Mouse (Mus musculus) spleen, postnatal 10 days (tissue): ENCODE data around the gene Zfp704.

ENCODE experiments used
- DNase-seq, 2 experiments: peaks; one replicate each; pipeline ENCODE4 v3.0.0; 2021 to 2022; ENCODE audit warnings: low spot score in 2 of 2

Zfp704 gene

DNA sequence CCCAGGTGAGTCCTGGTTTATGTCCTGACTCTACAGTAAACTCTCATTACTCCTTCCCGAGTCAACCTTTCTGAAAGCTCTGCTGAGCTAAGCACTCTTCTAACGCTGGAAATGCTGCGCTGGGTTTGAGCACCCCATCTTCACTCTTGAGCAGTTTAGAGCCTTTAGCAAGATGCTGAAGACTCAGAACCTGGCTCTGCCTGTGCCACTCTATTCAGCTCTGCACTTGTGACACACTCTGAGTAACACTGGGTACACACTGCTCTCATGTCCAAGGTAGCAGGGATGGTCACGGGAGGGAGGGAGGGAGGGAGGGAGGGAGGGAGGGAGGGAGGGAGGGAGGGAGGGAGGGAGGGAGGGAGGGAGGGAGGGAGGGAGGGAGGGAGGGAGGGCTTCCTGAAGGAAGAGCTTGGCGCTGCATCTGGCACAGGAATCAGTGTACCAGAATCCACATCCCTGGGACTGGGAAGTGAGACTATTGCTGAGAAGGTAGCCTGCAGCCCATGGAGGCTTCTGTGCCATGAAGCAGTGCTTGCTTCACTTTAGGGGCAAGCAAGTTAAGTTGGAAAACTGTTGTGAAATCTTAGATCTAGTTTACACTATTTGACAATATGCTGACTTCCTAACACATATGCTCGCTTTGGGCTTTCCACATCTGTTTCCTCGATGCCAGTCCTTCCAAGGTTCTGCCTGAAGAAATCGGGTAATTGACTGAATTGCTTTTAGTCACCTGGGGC lies 93.6 kb downstream of the Zfp704 start:
- DNase-seq, result no peak

DNA sequence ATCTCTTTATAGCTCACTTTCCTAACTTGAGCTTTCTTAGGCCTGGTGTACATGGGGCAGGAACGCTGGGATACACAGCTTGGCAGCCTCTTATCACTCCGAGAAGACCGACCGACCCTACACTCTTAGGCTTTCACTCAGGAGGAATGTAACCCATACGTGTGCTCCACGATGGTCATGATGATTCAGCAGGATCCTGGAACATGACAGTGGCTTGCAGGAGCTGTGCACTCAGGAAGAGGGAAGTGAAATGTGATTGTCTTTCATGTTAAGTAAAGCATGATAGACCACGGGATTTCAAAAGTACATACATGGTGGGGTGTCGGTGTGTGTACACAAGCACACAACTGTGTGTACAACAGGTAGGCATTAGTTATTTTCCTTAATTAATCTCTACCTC lies 94.4 kb downstream of the Zfp704 start:
- DNase-seq, result no peak

DNA sequence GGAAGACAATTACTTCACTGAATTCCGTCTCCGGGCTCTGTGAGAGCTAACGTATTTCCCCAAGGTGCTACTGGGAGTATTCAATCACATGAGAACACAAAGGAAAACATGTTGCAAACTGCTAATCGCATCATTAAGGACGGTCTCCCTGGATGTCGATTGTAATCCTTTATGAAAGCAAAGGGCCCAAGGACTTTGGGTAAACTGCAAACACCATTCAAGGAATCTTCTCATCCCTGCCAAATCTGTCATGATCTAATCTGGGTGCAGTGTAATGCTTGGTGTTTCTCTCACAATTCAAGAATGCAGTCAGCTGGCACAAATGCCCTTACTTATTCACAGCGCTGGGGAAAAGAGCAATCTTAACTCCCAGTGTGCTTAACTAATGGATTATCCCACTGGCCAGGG lies 96.2 kb downstream of the Zfp704 start:
- no peak for DNase-seq

DNA sequence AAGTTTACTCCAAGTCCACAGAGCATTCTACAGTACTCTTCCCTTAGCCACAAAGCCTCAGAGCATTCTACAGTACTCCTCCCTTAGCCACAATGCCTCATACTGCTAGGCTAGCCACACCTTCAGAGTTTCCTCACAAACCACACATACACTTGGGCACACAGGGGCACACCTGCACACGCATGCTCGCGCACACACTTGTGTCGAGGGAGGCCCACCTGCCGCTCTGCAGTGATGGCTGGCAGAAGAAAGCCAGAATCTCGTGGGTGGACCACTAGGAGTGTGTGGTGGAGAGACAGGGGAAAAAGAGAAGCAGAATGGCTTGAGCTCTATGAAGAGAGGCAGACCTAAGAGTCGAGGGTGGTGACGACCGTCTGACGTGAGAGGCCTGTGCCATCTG lies 97.7 kb downstream of the Zfp704 start:
- DNase-seq, result no peak

DNA sequence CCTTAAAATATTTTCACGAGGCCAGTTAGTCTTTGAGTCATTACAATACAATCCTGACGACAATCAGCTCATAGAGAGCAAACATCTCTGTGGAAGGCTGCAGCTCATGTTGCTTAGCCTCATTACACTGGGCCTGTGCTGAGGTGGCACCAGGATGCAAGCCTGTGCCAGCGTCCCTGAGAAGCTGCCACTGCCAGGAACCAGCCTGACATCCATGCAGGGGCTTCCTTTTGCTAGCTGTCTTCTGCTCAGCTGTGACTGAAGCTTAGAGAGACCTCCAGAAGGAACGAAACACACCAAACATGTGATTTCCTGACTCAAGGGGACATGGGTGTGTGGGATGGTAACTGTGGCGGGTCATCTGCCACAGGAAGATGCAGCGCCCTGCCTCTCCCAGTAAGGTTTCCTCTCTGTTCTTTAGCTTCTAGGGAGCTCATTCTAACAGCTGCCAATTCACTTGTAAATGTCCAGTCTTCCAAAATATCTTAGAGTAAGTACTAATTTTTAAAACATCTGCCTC lies 104.1 kb downstream of the Zfp704 start:
- DNase-seq, result no peak

DNA sequence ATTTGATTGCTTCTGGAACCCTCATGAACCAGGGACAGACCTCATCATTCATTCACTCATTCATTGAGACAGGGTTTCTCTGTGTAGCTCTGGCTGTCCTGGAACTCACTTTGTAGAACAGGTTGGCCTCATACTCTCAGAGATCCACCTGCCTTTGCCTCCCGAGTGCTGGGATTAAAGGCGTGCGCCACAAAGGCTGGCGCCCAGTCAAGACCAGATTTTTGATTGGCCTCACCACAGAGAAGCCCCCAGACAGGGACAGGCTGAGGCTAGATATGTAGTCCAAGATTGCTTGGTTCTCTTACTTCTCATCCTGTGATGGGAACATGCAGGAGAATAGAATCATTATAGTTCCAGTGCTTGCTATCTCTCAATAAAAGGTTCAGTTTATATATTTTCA lies 105.5 kb downstream of the Zfp704 start:
- no peak for DNase-seq

DNA sequence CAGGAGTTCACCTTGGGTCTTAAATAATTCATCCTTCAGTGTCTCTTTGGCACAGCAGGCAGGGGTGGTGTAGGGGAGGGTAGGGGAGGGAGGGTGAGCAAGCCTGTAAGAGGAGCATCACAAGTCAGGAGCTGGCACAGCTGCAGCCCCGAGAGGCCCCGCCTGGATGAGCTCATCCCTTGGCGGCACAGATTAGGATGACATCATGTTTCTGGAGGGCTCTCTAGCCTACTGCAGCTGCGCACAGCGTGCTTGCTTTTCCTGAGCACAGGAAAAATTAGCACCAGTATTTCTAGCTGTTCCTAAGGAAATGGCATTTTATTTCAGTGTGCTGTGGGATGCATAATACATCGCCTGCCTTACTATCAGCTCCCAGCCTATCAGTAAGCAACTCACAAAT lies 109.2 kb downstream of the Zfp704 start:
- DNase-seq, result peak in 1 of 2 experiments; percentile 44

DNA sequence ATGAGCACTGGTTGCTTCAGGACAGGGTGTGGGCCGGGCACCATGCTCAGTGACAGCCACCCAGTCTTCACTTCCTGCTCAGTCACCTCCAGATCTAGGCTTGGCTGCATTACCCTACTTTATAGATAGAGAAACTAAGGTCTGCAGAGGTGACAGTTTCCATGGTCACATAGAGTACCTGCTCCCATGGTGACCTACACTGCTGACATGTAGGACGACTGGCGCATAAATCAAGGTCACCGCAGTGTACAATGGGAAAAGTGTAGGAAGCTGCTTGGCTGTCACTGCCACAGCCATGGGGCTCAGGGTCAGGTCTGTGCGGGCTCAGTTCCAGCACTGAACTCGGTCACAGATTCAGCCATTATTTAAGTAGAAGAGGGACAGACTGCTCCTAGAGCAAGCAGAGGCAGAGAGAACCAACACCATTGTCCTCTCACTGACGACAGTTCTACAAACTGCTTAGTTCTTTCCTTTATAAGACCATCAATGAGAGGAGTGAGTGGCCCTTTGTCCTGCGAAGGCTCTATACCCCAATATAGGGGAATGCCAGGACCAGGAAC lies 109.8 kb downstream of the Zfp704 start:
- DNase-seq, result no peak

DNA sequence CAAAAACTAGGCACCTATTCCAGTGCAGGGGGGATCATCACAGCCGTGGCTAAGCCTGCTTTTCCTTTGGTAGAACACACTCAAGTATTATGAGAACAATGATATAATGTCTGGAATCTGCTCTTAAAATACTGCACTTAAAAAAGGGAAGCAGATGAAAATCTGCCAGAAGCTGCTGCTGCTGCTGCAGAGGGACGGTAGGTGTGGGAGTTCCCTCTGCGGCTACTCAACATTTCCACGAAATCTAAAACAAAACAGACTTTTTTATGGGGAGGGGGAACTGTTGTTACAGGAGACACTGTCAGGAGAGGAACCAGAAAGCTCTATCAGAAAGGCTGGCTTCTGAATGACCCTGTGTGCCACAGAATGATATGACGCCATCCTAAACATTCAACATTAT lies 110.4 kb downstream of the Zfp704 start:
- DNase-seq, result no peak

DNA sequence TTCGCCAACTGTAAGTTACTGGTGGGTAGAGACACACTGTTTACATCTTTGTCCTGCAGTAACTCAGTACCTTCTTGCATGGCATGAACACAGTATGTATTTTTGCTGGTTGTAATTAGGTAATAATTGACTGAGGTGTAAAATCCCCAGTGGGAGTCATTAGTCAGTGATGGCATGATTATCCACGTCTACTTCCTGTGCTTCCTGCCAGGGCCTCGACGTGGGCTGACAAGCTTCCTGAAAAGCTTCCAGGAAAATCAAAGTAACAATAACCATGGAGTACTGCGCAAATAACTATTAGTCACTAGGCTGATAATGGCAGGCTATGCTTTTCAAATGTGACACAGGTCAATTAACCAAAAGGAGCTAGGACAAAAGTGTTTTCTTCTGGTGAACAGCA lies 112.6 kb downstream of the Zfp704 start:
- no peak for DNase-seq

DNA sequence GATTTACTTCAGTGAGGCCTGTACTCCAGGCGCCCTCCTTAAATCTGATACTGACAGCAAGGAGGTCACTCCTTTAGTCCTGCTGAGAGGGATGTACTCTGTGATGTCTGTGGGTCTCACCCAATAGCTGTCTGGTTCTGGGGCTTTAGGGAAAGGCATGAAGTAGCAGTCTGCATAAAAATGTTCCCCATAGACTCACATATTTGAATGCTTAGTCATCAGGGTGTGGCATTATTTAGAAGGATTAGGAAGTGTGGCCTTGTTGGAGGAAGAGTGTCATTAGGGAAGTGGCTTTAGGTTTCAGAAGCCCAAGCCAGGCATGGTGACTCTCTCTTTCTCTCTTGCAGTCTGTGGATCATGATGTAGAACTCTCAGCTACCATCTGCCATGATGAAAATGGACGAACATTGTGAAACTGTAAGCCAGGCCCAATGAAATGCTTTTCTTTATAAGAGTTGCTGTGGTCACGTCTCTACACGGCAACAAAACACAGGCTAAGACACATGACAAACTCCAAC lies 118.1 kb downstream of the Zfp704 start:
- no peak for DNase-seq

DNA sequence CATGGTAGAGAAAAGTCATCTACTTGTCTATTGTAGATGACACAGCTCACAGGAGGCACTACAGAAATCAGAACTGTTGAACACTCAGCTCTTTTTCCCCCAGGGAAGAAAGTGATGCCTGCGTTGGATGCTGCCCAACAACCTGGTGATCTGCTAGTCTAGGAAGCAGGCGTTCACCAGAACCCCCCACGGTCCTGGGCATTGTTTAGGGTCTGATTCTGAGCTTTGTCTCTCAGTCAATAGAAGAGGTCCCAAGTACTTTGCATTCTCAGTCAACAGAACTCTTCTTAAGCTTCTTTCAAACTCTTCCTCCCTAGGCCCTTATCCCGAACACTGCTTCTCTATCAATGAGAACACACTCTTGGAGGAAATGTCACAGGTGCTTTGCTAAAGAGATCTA lies 122.2 kb downstream of the Zfp704 start:
- DNase-seq, result no peak

DNA sequence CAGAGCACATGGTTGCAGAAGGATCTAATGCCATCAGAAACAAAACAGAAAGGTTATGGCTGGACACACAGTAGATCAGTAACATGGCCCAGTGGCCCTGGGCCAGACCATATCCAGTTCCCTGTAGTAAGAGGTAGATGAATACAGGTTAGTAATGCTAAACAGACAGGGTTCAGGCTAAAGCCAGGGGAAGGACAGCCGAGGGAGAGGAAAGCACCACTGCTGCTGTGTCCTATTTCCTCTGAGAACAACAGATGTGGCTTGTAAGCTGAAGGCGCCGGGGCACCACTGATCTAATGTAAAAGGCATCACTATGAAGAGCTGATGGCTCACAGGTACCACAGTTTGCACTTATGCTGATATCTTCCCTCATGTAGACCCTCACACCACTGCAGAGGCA lies 124.4 kb downstream of the Zfp704 start:
- no peak for DNase-seq

DNA sequence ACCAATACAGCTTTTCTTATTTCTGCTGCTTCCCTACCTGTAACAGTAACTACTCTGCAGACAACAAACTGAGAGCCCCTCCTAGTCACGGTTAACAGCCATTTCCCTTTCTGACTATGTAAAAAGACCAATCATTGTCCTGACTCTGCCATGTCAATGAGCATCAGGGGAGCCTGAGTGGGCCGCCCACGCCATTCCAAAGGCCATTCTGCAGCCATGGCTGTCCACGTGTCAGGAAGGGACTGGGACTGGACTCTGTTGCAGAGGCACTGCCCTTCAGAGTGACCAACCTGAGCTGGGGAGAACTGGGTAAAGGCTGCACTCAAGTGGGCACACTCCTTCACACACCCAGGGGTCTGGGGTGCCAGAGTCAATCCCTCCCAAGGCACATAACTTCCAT lies 127.9 kb downstream of the Zfp704 start:
- DNase-seq, result no peak

DNA sequence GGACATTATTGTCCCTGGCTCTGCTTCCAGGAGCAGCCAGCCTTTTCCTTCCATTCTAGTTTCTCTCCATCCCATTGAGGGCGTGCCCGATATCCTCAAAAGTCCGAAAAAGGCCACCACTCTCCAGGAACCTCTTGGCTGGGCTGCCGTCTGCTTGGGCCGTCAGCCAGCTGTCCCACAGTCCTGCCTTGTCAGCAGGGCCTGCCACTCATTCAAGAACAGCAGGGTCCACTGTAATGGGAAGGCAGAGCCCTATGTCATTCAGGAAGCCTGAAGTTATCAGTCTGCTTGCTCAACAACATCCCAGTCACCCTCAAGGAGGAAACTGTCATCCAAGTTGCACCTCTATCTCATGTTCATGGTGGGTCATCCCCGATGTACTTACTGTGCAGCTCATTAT lies 128.5 kb downstream of the Zfp704 start:
- DNase-seq, result no peak

DNA sequence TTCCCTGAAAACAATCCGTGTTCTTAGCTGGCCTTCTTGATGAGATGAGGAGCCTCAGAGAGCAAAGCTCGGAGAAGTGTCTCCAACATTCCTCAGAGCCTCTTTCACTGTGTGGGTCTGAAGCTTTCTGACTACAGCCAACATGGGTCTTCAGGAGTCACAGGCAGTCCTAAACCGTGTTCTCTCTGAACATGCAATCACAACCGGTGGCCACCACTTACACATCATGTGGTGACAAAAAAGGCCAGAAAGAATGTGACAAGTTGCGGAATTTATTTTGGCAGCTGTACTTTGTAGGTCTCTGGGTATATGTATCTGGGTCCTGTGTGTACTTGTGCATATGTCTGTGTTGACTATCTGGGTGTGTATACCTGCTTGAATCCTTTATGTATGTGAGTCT lies 128.9 kb downstream of the Zfp704 start:
- DNase-seq, result no peak

DNA sequence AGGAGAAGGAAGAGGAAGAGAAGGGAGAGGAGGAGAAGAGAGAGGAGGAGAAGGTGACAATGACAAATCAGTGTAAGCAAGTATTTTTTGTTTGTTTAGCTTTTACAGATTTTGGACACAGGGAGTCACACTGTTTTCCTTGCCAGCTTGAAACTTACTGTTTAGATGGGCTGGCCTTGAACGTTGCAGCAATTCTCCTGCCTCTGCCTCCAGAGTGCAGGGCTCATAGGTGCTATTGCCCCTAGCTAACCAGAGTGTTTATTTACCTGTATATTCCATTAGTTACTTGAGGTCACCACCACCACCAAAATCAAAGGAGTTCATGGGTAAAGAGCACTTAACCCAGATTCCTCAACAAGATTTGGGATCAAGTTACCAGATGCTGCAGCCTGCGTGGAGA lies 132.5 kb downstream of the Zfp704 start:
- no peak for DNase-seq

DNA sequence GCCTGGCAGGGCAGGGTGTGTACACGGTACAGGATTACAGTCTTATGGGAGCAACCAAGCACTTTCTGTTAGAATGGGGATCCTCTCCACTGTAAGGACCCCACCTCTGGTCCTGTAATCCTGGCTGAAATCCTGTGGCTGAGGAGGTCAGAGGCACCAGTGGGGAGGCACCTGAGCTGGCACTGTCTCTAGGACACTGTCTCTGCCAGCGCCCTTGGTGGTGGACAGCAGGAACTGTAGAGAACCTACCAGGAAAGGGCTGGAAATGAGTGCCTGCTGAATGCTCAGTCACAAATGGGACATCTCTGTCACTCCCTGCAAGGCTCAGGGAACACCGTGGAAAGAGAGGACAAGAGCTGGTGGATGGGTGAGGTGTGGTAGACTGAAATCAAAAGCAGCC lies 133.5 kb downstream of the Zfp704 start:
- no peak for DNase-seq

DNA sequence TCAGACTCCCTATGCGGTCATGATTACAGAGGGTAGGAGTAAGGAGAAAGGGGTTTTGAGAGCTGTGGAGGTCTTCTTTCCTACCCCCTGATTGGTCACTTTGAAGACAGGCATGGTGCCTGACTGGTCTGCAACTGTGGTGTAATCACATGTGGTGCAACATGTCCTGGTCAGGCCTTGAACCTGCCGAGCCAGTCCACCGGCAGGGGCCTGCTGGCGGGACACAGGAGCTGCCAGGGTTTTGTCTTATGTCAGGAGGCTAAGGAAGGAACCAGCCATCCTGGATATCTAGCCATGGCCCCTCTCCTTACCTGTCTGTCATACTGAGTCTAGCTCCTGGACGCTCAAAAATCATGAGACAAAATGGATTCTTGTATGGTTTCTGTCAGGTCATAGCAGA lies 134.4 kb downstream of the Zfp704 start:
- DNase-seq, result no peak

DNA sequence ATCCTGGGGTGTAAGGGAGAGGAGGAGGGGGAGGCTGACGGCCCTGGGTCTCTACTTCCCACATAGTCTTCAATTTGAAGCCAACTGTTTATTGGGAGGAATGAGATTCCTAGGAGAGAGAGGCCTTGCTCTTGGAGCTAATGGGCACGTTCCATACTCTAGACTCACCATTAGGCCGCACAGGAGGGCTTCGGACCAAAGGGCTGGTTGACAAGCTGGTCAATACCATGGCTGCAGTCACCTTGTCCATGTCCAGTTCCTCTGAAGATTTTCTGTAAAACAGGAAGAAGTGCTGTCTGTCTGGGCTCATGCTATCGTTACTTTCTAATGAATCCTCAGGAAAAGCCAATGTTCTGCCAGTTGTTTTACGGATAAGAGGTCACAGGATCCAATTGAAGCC lies 135.6 kb downstream of the Zfp704 start:
- no peak for DNase-seq

DNA sequence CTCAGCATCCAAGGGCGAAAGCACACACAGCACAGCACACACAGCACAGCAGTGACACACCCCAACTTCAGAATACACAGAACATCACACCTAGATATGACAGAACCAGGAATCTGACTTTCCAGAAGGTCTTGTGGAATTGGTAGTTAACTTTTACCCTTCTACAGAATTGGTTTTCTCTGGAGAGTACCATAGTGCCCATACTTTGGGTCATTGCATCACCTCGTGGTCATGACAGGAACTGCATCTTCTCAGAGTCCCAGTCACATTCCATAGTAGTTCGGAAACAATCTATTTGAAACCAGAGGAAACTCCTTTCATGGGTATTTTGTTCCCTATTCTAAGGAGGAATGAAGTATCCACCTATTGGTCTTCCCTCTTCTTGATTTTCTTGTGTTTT lies 143.6 kb downstream of the Zfp704 start:
- DNase-seq, result peak; percentile 18 to 65

DNA sequence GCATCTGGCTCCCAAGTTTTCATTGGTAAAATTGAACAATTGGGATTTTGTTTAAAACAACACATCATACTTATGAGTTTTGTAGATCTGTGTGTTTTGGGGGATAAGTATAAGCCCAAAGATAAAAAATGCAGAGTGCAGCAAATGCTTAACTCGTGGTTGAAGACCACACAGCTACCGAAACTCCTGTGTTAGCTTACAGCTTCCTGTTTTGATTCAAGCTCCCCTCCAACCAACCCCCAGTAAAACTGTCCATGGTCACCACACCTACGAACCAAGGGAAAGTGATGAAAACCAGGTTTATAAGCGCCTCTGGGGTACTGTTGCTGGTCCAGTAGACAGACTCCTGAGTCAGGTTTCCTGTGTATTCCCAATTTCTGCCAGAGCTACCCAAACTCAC lies 144.2 kb downstream of the Zfp704 start:
- no peak for DNase-seq

DNA sequence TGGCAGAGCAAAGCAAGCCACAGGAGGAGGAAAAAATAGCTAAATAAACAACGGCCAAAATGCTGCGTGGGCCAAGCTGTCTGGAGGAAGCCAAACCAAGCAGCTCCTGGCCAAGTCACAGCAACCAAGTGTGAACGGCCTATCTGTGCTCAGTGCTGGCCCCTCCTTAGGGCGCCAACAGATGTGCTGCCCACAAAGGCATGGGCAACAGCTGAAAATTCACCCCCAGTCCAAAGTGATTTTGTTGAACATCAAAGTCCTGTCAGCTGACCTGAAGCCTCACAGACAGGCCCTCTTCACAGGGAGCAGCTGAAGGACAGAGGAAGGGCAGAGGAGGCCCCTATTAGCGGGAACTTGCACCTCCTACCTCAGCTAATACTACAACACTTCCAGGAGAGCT lies 148.2 kb downstream of the Zfp704 start:
- DNase-seq, result no peak

DNA sequence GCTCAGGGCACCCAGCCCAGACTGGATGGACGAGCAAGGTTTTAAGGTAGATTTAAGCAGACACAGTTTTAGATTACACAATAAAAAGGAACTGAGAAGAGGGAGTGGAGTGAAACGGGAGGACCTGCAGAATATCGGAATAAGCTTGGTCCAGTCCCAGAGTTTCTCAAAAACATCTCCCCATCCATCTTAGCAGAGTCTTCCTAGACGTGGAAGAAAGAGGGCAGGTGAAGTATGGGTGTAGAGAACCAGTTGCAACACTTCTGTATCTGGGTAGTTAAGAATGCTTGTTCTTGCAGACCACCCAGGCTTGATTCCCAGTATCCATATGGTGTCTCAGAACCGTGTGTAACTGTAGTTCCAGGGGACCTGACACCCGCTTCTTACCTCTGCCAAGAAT lies 149.6 kb downstream of the Zfp704 start:
- DNase-seq, result no peak
